Mouse (Mus musculus): ENCODE results near the gene Pef1.

DNA sequence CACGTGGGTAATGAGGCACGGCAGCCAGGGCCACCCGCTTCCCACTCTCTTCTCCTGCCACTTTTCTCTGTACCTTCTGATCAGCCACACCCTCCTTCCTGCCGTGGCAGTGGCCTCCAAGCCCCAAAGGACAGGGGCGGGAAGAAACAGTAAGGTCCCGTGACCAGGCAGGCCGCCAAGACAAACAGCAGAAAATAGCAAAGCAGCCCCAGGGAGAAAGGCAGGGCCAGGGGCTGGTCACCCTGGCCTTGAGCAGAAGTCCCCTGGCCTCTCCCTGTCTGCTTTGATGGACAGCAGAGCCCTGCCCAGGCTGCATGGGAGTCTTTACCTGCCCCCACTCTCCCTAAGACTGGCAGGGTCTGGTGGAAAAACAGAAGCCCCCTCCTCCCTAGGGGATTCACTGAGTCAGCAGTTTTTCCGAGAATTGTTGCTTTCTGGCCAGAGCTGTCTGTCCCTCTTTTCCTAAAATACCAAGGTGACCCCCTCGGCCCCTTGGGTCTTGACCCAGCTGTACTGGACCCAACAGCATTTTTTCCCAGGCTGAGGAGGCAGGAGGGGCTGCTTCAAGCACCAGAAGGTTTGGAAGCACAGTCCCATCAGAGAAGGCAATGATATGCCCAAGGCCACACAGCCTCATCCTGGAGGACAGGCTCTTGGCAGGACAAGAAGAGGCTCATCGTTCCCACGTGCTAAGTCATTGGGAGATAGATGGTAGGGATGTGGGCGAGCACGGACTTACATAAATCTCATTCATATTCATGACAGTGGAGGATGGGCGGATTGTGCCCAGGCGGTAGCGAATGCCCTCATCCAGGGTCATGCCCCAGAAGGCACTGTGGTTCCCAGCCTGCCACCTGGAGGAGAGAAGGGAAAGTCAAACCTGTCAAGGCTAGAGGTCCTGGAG lies 66.2 kb downstream of the Pef1 start:
- TF ChIP-seq POLR2A (IDR thresholded peaks at IDR 0.05; ENCODE audit: control insufficient read depth, extremely low read depth, insufficient read depth, low read length, poor library complexity), result no peak
- no peak for TF ChIP-seq CTCF (IDR thresholded peaks at IDR 0.05; ENCODE audit: borderline replicate concordance, control insufficient read depth, extremely low read depth, insufficient read depth, low read length, poor library complexity)

Data from thymus, adult 2 months (tissue).